Comparison of ENCODE assay signal across 31 mouse cellular contexts in genomic region chr2:62503326-62503725, GRCm38 (mm10). TPM values are rescaled to one million over a fixed set of nuclear protein-coding genes. Genes with fewer than 3 reads are reported as not detected.
DNase-seq lines count a peak whose midpoint lies in the region; ATAC-seq and TF ChIP-seq lines count a peak whose summit lies in the region.
"Had no signal": no experiment of that assay in that cellular context is flagged by ENCODE, and none has a peak within 500 bp of the region (broad histone marks: within the 10 kb centered on the region; RNA-seq: fewer than 3 reads in every experiment).

No protein-coding gene starts in this region.

- no peak for ATAC-seq in forebrain, embryonic 16.5 days
- no peak for ATAC-seq in forebrain, embryonic 12.5 days (ENCODE audit: low FRiP score)
- ATAC-seq in limb, embryonic 15.5 days (ENCODE audit: insufficient number of reproducible peaks, low FRiP score, low TSS enrichment, low read depth) = no peak
- ATAC-seq: forebrain, embryonic 13.5 days; hindbrain, embryonic 16.5 days; intestine, embryonic 15.5 days; Patski had no signal

- no peaks in the 10 kb centered on the region for H3K36me3 ChIP-seq in forebrain, embryonic 16.5 days (ENCODE audit: control insufficient read depth, insufficient read depth)
- H3K36me3 ChIP-seq in forebrain, embryonic 12.5 days (replicated peaks) = no peaks in the 10 kb centered on the region
- no peaks in the 10 kb centered on the region for H3K36me3 ChIP-seq in limb, embryonic 15.5 days
- H3K36me3 ChIP-seq: G1E; heart, embryonic 12.5 days; heart, embryonic 15.5 days; hindbrain, embryonic 10.5 days; hindbrain, embryonic 13.5 days; intestine, embryonic 15.5 days had no signal

- H3K27ac ChIP-seq in forebrain, embryonic 16.5 days (ENCODE audit: low read length) = peak overlapping the region; percentile 14; the same call in 1 of the 2 replicates
- no peak overlapping the region for H3K27ac ChIP-seq in forebrain, embryonic 12.5 days
- H3K27ac ChIP-seq in layer of hippocampus, adult 2 months = peak overlapping the region; percentile 53
- H3K27ac ChIP-seq in limb, embryonic 15.5 days = peak overlapping the region; percentile 27; the same call in 1 of the 2 replicates
- H3K27ac ChIP-seq: forebrain, embryonic 13.5 days; heart, embryonic 15.5 days; hindbrain, embryonic 10.5 days; hindbrain, embryonic 13.5 days; intestine, embryonic 15.5 days had no signal

- peaks cover 7% of the 10 kb centered on the region for H3K4me1 ChIP-seq in forebrain, embryonic 16.5 days (replicated peaks; ENCODE audit: control insufficient read depth, insufficient read depth, low read length)
- H3K4me1 ChIP-seq in forebrain, embryonic 12.5 days = peaks cover 4% of the 10 kb centered on the region; the same call in 1 of the 2 replicates
- H3K4me1 ChIP-seq in limb, embryonic 15.5 days = no peaks in the 10 kb centered on the region
- H3K4me1 ChIP-seq: heart, embryonic 12.5 days; heart, embryonic 15.5 days; hindbrain, embryonic 13.5 days; intestine, embryonic 15.5 days had no signal

- TF ChIP-seq CTCF in layer of hippocampus, adult 2 months (conservative IDR thresholded peaks at IDR 0.05) = no peak

- DNase-seq in layer of hippocampus, adult 2 months (ENCODE audit: low spot score in 2 of 2) = no peak
- DNase-seq in layer of hippocampus, adult 9-10 months (ENCODE audit: low spot score) = no peak
- DNase-seq in brain, adult 2 months (ENCODE audit: low read depth, low spot score) = peak; percentile 47
- no peak for DNase-seq in retina, postnatal 1 day
- DNase-seq: adrenal gland, adult 2 months; adrenal gland, postnatal 14 days; B cell, adult 2 months; cerebellum, adult 11-12 months; cerebellum, adult 8-10 months; cerebellum, postnatal 10 days; cerebellum, postnatal 36 days; gastrocnemius, postnatal 25 days; heart, adult 18-20 months; heart, postnatal 10 days; heart, postnatal 36 days had no signal

- H3K4me2 ChIP-seq in forebrain, embryonic 16.5 days (ENCODE audit: low read length) = no peak overlapping the region
- H3K4me2 ChIP-seq in forebrain, embryonic 12.5 days = no peak overlapping the region
- no peak overlapping the region for H3K4me2 ChIP-seq in limb, embryonic 15.5 days
- H3K4me2 ChIP-seq: forebrain, embryonic 13.5 days; heart, embryonic 12.5 days; heart, embryonic 15.5 days; hindbrain, embryonic 13.5 days; intestine, embryonic 15.5 days had no signal

- 79% methylated on average over 5 of the region's 5 CpGs for WGBS in forebrain, embryonic 16.5 days
- WGBS in forebrain, embryonic 12.5 days = 82% methylated on average over 5 of the region's 5 CpGs
- WGBS in limb, embryonic 15.5 days = 60% methylated on average over 5 of the region's 5 CpGs

- no peak overlapping the region for H3K9ac ChIP-seq in forebrain, embryonic 16.5 days (replicated peaks; ENCODE audit: low read depth, low read length)
- no peak overlapping the region for H3K9ac ChIP-seq in forebrain, embryonic 12.5 days
- no peak overlapping the region for H3K9ac ChIP-seq in limb, embryonic 15.5 days
- H3K9ac ChIP-seq: forebrain, embryonic 13.5 days; heart, embryonic 12.5 days; heart, embryonic 15.5 days; hindbrain, embryonic 13.5 days; intestine, embryonic 15.5 days had no signal

- no peak overlapping the region for H3K4me3 ChIP-seq in forebrain, embryonic 16.5 days (replicated peaks; ENCODE audit: low read length)
- H3K4me3 ChIP-seq in forebrain, embryonic 12.5 days (replicated peaks) = no peak overlapping the region
- no peak overlapping the region for H3K4me3 ChIP-seq in layer of hippocampus, adult 2 months
- H3K4me3 ChIP-seq in limb, embryonic 15.5 days = no peak overlapping the region
- H3K4me3 ChIP-seq: forebrain, embryonic 13.5 days; heart, embryonic 12.5 days; heart, embryonic 15.5 days; hindbrain, embryonic 10.5 days; hindbrain, embryonic 13.5 days; intestine, embryonic 15.5 days had no signal

- H3K27me3 ChIP-seq in forebrain, embryonic 16.5 days (replicated peaks; ENCODE audit: control insufficient read depth, insufficient read depth, low read length) = no peaks in the 10 kb centered on the region
- H3K27me3 ChIP-seq in forebrain, embryonic 12.5 days = no peaks in the 10 kb centered on the region
- H3K27me3 ChIP-seq in limb, embryonic 15.5 days = no peaks in the 10 kb centered on the region
- H3K27me3 ChIP-seq: CH12.LX; forebrain, embryonic 13.5 days; heart, embryonic 12.5 days; heart, embryonic 15.5 days; hindbrain, embryonic 13.5 days; intestine, embryonic 15.5 days had no signal

- H3K9me3 ChIP-seq in forebrain, embryonic 16.5 days (ENCODE audit: control insufficient read depth, low read length) = no peaks in the 10 kb centered on the region
- H3K9me3 ChIP-seq in forebrain, embryonic 12.5 days = no peaks in the 10 kb centered on the region
- H3K9me3 ChIP-seq in limb, embryonic 15.5 days = no peaks in the 10 kb centered on the region
- H3K9me3 ChIP-seq: forebrain, embryonic 13.5 days; G1E; heart, embryonic 12.5 days; heart, embryonic 15.5 days; hindbrain, embryonic 10.5 days; hindbrain, embryonic 13.5 days; intestine, embryonic 15.5 days had no signal

RNA-seq across cellular contexts. Expression of gene Gcg, which starts 19.9 kb away (rescaled TPM):
- 2.7 and 2.8 TPM in 2 replicates for polyA plus RNA-seq in forebrain, embryonic 16.5 days (2015; fragmentation: Nextera tagmentation; extraction: Ambion mirVana)
- polyA plus RNA-seq in forebrain, embryonic 12.5 days (2016; fragmentation: Nextera tagmentation; extraction: Ambion mirVana) = 0.65 and 1.1 TPM in 2 replicates
- total RNA-seq in layer of hippocampus, adult 2 months (2021) = not detected
- polyA plus RNA-seq in limb, embryonic 15.5 days (2015; fragmentation: Nextera tagmentation; extraction: Ambion mirVana) = not detected in 2 replicates
- total RNA-seq: adrenal gland, adult 2 months; adrenal gland, postnatal 14 days; gastrocnemius, adult 8-10 months; gastrocnemius, postnatal 25 days; heart, adult 18-20 months; heart, postnatal 10 days; heart, postnatal 36 days had no signal
- polyA plus RNA-seq: adrenal gland, adult 2 months; embryonic facial prominence, embryonic 11.5 days; gonadal fat pad, adult 2 months; heart, embryonic 12.5 days; heart, embryonic 15.5 days; hindbrain, embryonic 10.5 days; Patski had no signal
